Mouse (Mus musculus) hindbrain, embryonic 10.5 days (tissue): Measurements from ENCODE around the gene Fblim1. TPM values are rescaled to one million over a fixed set of nuclear protein-coding genes. Genes with fewer than 3 reads are reported as not detected.
"Not testable (repeated sequence)": the region's sequence is repeated elsewhere in the genome, so short reads cannot be mapped to it uniquely, and the experiment has no call there.

Source experiments
- DNase-seq: peaks from one replicate; pipeline ENCODE4 v3.0.0-alpha.2; 2017; ENCODE audit warnings: low spot score
- H3K27ac ChIP-seq: fragments of 300-500 bp; sonication (generic); 2 replicates; pipeline ENCODE4 v1.5.1; 2016; ENCODE audit warnings: mild to moderate bottlenecking, moderate library complexity
- H3K27me3 ChIP-seq: fragments of 300-500 bp; sonication (generic); 2 replicates; pipeline ENCODE4 v1.6.1; 2016; ENCODE audit warnings: mild to moderate bottlenecking; ENCODE audit not compliant: poor library complexity, insufficient read depth, severe bottlenecking
- H3K36me3 ChIP-seq: fragments of 300-500 bp; sonication (generic); 2 replicates; pipeline ENCODE4 v1.6.1; 2016; ENCODE audit warnings: mild to moderate bottlenecking, moderate library complexity
- H3K4me1 ChIP-seq: fragments of 300-500 bp; sonication (generic); replicated peaks from 2 replicates; pipeline ENCODE4 v1.6.1; 2016; ENCODE audit warnings: mild to moderate bottlenecking
- H3K4me3 ChIP-seq: fragments of 300-500 bp; sonication (generic); 2 replicates; pipeline ENCODE4 v1.5.1; 2016; ENCODE audit warnings: mild to moderate bottlenecking, moderate library complexity
- H3K9me3 ChIP-seq: fragments of 300-500 bp; sonication (generic); 2 replicates; pipeline ENCODE4 v1.6.1; 2016; ENCODE audit warnings: mild to moderate bottlenecking, moderate library complexity
- WGBS: fragments of 180-500 bp; shearing (Covaris S2); methylation state at CpG from one replicate; pipeline ENCODE4 v1.1.7; 2016; 5-methylcytosine and 5-hydroxymethylcytosine counted together
- polyA plus RNA-seq: library from polyadenylated mRNA; unstranded; fragments of >200 nt; fragmentation: Nextera tagmentation; extraction: Ambion mirVana; gene quantifications from 2 replicates; pipeline ENCODE4 v1.2.1, GENCODE M21; 2016

Fblim1 gene
- polyA plus RNA-seq, 1 experiment from 2014 or later, result 33.7 TPM

- H3K9me3 ChIP-seq, result no peaks in the 10 kb centered on the region
- no peak overlapping the region for H3K27ac ChIP-seq
- H3K36me3 ChIP-seq, result no peaks in the 10 kb centered on the region
- no peak overlapping the region for H3K4me3 ChIP-seq
- H3K4me1 ChIP-seq, result no peaks in the 10 kb centered on the region
- WGBS, result 65% methylated on average over 6 of the region's 6 CpGs
- H3K27me3 ChIP-seq, result no peaks in the 10 kb centered on the region
- no peak for DNase-seq
These were observed 35.9 kb downstream of the Fblim1 start for GRCm38 (mm10) chr4:141570004-141570403.

- no peaks in the 10 kb centered on the region for H3K27me3 ChIP-seq
- DNase-seq, result no peak
- H3K27ac ChIP-seq, result no peak overlapping the region
- H3K9me3 ChIP-seq, result no peaks in the 10 kb centered on the region
- H3K36me3 ChIP-seq, result no peaks in the 10 kb centered on the region
- no peaks in the 10 kb centered on the region for H3K4me1 ChIP-seq
- no peak overlapping the region for H3K4me3 ChIP-seq
- WGBS, result 83% methylated on average over 5 of the region's 5 CpGs
These were observed 36.9 kb downstream of the Fblim1 start for GRCm38 (mm10) chr4:141568966-141569365.

- not testable (repeated sequence) for H3K36me3 ChIP-seq, H3K4me3 ChIP-seq, H3K27ac ChIP-seq, H3K9me3 ChIP-seq, DNase-seq, H3K27me3 ChIP-seq, H3K4me1 ChIP-seq
- 92% methylated on average over 7 of the region's 7 CpGs for WGBS
These were observed 38.7 kb downstream of the Fblim1 start for GRCm38 (mm10) chr4:141567174-141567573.

- H3K9me3 ChIP-seq, result no peaks in the 10 kb centered on the region
- no peak overlapping the region for H3K4me3 ChIP-seq
- H3K27ac ChIP-seq, result no peak overlapping the region
- no peak for DNase-seq
- 89% methylated on average over 6 of the region's 6 CpGs for WGBS
- H3K4me1 ChIP-seq, result no peaks in the 10 kb centered on the region
- H3K27me3 ChIP-seq, result no peaks in the 10 kb centered on the region
- no peaks in the 10 kb centered on the region for H3K36me3 ChIP-seq
These were observed 39.7 kb downstream of the Fblim1 start for GRCm38 (mm10) chr4:141566187-141566586.

GRCm38 (mm10) chr4:141565325-141565724 lies 40.6 kb downstream of the Fblim1 start:
- H3K4me3 ChIP-seq, result no peak overlapping the region
- H3K9me3 ChIP-seq, result no peaks in the 10 kb centered on the region
- H3K27ac ChIP-seq, result no peak overlapping the region
- no peak for DNase-seq
- no peaks in the 10 kb centered on the region for H3K36me3 ChIP-seq
- 28% methylated on average over 7 of the region's 7 CpGs for WGBS
- no peaks in the 10 kb centered on the region for H3K27me3 ChIP-seq
- no peaks in the 10 kb centered on the region for H3K4me1 ChIP-seq

- no peaks in the 10 kb centered on the region for H3K9me3 ChIP-seq
- no peak for DNase-seq
- no peak overlapping the region for H3K4me3 ChIP-seq
- H3K27ac ChIP-seq, result no peak overlapping the region
- WGBS, result 81% methylated on average over 3 of the region's 3 CpGs
- peaks cover 3% of the 10 kb centered on the region for H3K4me1 ChIP-seq
- H3K27me3 ChIP-seq, result no peaks in the 10 kb centered on the region
- no peaks in the 10 kb centered on the region for H3K36me3 ChIP-seq
These were observed 41.2 kb downstream of the Fblim1 start for GRCm38 (mm10) chr4:141564660-141565059.

- Histone ChIP-seq H3K4me1 (peaks cover 8% of the 10 kb centered on the region), H3K36me3 (no peaks in the 10 kb centered on the region), H3K4me3 (no peak overlapping the region), H3K9me3 (no peaks in the 10 kb centered on the region), H3K27me3 (no peaks in the 10 kb centered on the region), H3K27ac (no peak overlapping the region)
- DNase-seq, result no peak
- WGBS, result 90% methylated on average over 4 of the region's 4 CpGs
These were observed 41.7 kb downstream of the Fblim1 start for GRCm38 (mm10) chr4:141564209-141564608.

GRCm38 (mm10) chr4:141562281-141562680 lies 43.6 kb downstream of the Fblim1 start:
- Histone ChIP-seq H3K27ac (no peak overlapping the region), H3K9me3 (no peaks in the 10 kb centered on the region), H3K27me3 (peaks cover 12% of the 10 kb centered on the region), H3K36me3 (no peaks in the 10 kb centered on the region), H3K4me1 (peaks cover 19% of the 10 kb centered on the region), H3K4me3 (no peak overlapping the region)
- no peak for DNase-seq
- WGBS, result 87% methylated on average over 11 of the region's 11 CpGs

GRCm38 (mm10) chr4:141561331-141561919 lies 44.5 kb downstream of the Fblim1 start:
- not testable (repeated sequence) for H3K9me3 ChIP-seq, H3K36me3 ChIP-seq, DNase-seq, H3K4me3 ChIP-seq, H3K27ac ChIP-seq
- peaks cover 12% of the 10 kb centered on the region for H3K27me3 ChIP-seq
- peaks cover 19% of the 10 kb centered on the region for H3K4me1 ChIP-seq
- WGBS, result 80% methylated on average over 5 of the region's 5 CpGs

- peak; percentile 80 for DNase-seq
- H3K9me3 ChIP-seq, result no peaks in the 10 kb centered on the region
- H3K27ac ChIP-seq, result peak overlapping the region; percentile 85
- WGBS, result 2% methylated on average over 9 of the region's 9 CpGs
- H3K4me3 ChIP-seq, result peak overlapping the region; percentile 59
- peaks cover 19% of the 10 kb centered on the region for H3K4me1 ChIP-seq
- peaks cover 12% of the 10 kb centered on the region for H3K27me3 ChIP-seq
- no peaks in the 10 kb centered on the region for H3K36me3 ChIP-seq
These were observed 46.0 kb downstream of the Fblim1 start for GRCm38 (mm10) chr4:141559898-141560263.

- Histone ChIP-seq H3K4me3 (peak overlapping the region; percentile 59), H3K27ac (peak overlapping the region; percentile 85), H3K4me1 (peaks cover 19% of the 10 kb centered on the region), H3K9me3 (no peaks in the 10 kb centered on the region), H3K36me3 (no peaks in the 10 kb centered on the region), H3K27me3 (peaks cover 12% of the 10 kb centered on the region)
- WGBS, result under 1% methylated on average over 30 of the region's 30 CpGs
- peak; percentile 71 for DNase-seq
These were observed 46.6 kb downstream of the Fblim1 start for GRCm38 (mm10) chr4:141559131-141559897.

GRCm38 (mm10) chr4:141558658-141559057 lies 47.2 kb downstream of the Fblim1 start:
- H3K4me1 ChIP-seq, result peaks cover 19% of the 10 kb centered on the region
- no peak for DNase-seq
- peak overlapping the region; percentile 85 for H3K27ac ChIP-seq
- 18% methylated on average over 16 of the region's 16 CpGs for WGBS
- peak overlapping the region; percentile 59 for H3K4me3 ChIP-seq
- no peaks in the 10 kb centered on the region for H3K36me3 ChIP-seq
- no peaks in the 10 kb centered on the region for H3K9me3 ChIP-seq
- H3K27me3 ChIP-seq, result peaks cover 12% of the 10 kb centered on the region

GRCm38 (mm10) chr4:141556163-141556562 lies 49.7 kb downstream of the Fblim1 start:
- Histone ChIP-seq H3K4me1 (peaks cover 19% of the 10 kb centered on the region), H3K27me3 (peaks cover 12% of the 10 kb centered on the region)
- not testable (repeated sequence) for H3K4me3 ChIP-seq, H3K27ac ChIP-seq, DNase-seq, H3K36me3 ChIP-seq, H3K9me3 ChIP-seq
- 89% methylated on average over 6 of the region's 6 CpGs for WGBS
